Mouse (Mus musculus) forebrain, embryonic 14.5 days (tissue): ENCODE results near the gene Nrxn3. TPM values are rescaled to one million over a fixed set of nuclear protein-coding genes. Genes with fewer than 3 reads are reported as not detected.

ENCODE experiments used
- ATAC-seq: fragments of 200-750 bp; cut with Nextera tagmentation; 2 replicates; pipeline ENCODE4 v1.8.0; 2017; ENCODE audit warnings: mild to moderate bottlenecking, moderate library complexity
- DNase-seq: peaks from one replicate; pipeline ENCODE4 v3.0.0-alpha.2; 2015; ENCODE audit warnings: low spot score
- H3K27ac ChIP-seq: fragments of 300-500 bp; sonication (generic); 2 replicates; pipeline ENCODE4 v1.5.1; 2014; ENCODE audit warnings: low read depth, mild to moderate bottlenecking, control low read depth, low read length, moderate library complexity
- H3K27me3 ChIP-seq: fragments of 300-500 bp; sonication (generic); replicated peaks from 2 replicates; pipeline ENCODE4 v1.6.1; 2014; ENCODE audit warnings: low read length, control low read depth, mixed read lengths; ENCODE audit not compliant: control insufficient read depth, insufficient read depth
- H3K36me3 ChIP-seq: fragments of 300-500 bp; sonication (generic); 2 replicates; pipeline ENCODE4 v1.6.1; 2014; ENCODE audit warnings: low read length, control low read depth; ENCODE audit not compliant: control insufficient read depth, insufficient read depth
- H3K4me1 ChIP-seq: fragments of 300-500 bp; sonication (generic); 2 replicates; pipeline ENCODE4 v1.6.1; 2014; ENCODE audit warnings: antibody characterized with exemption, low read length, control low read depth; ENCODE audit not compliant: control insufficient read depth, insufficient read depth
- H3K4me2 ChIP-seq: fragments of 300-500 bp; sonication (generic); 2 replicates; pipeline ENCODE4 v1.6.1; 2014; ENCODE audit warnings: mild to moderate bottlenecking, control low read depth, low read length
- H3K4me3 ChIP-seq: fragments of 300-500 bp; sonication (generic); 2 replicates; pipeline ENCODE4 v1.5.1; 2014; ENCODE audit warnings: low read depth, low read length, control low read depth
- H3K9ac ChIP-seq: fragments of 300-500 bp; sonication (generic); 2 replicates; pipeline ENCODE4 v1.6.1; 2014; ENCODE audit warnings: mild to moderate bottlenecking, low read length, control low read depth, moderate library complexity
- H3K9me3 ChIP-seq: fragments of 300-500 bp; sonication (generic); replicated peaks from 2 replicates; pipeline ENCODE4 v1.6.1; 2016; ENCODE audit warnings: low read length, control low read depth, mixed read lengths; ENCODE audit not compliant: control insufficient read depth
- WGBS: fragments of 180-500 bp; shearing (Covaris S2); extraction: QIAGEN DNeasy Blood & Tissue Kit; methylation state at CpG from one replicate; pipeline ENCODE4 v1.1.7; 2014; 5-methylcytosine and 5-hydroxymethylcytosine counted together
- polyA plus RNA-seq: library from polyadenylated mRNA; unstranded; fragments of >200 nt; fragmentation: Nextera tagmentation; extraction: Ambion mirVana; gene quantifications from 2 replicates; pipeline ENCODE4 v1.2.1, GENCODE M21; 2014

The Nrxn3 gene
- polyA plus RNA-seq, 1 experiment from 2014 or later, result 39.6 TPM

GRCm38 (mm10) chr12:89810146-89810545 is 1087.5 kb downstream of the Nrxn3 start:
- peaks cover 6% of the 10 kb centered on the region; the same call in 1 of the 2 replicates for H3K4me1 ChIP-seq
- H3K36me3 ChIP-seq, result no peaks in the 10 kb centered on the region
- H3K27ac ChIP-seq, result no peak overlapping the region
- H3K9me3 ChIP-seq, result no peaks in the 10 kb centered on the region
- H3K4me3 ChIP-seq, result no peak overlapping the region
- H3K9ac ChIP-seq, result no peak overlapping the region
- ATAC-seq (no peak), DNase-seq (no peak)
- no peak overlapping the region for H3K4me2 ChIP-seq
- WGBS, result 88% methylated on average over 5 of the region's 5 CpGs
- H3K27me3 ChIP-seq, result peaks cover 9% of the 10 kb centered on the region

- H3K4me1 ChIP-seq, result peaks cover 6% of the 10 kb centered on the region; the same call in 1 of the 2 replicates
- no peak overlapping the region for H3K27ac ChIP-seq
- ATAC-seq, result peak; percentile 95
- peaks cover 9% of the 10 kb centered on the region for H3K27me3 ChIP-seq
- H3K36me3 ChIP-seq, result no peaks in the 10 kb centered on the region
- under 1% methylated on average over 35 of the region's 36 CpGs for WGBS
- H3K4me3 ChIP-seq, result peak overlapping the region; percentile 40
- H3K9ac ChIP-seq, result peak overlapping the region; percentile 64
- peak; percentile 82 for DNase-seq
- H3K4me2 ChIP-seq, result peak overlapping the region; percentile 87
- no peaks in the 10 kb centered on the region for H3K9me3 ChIP-seq
These were observed 1089.3 kb downstream of the Nrxn3 start for GRCm38 (mm10) chr12:89811815-89812549.

GRCm38 (mm10) chr12:89812550-89813207 is 1090.0 kb downstream of the Nrxn3 start:
- peaks cover 9% of the 10 kb centered on the region for H3K27me3 ChIP-seq
- DNase-seq (peak; percentile 43), ATAC-seq (peak; percentile 43)
- under 1% methylated on average over 17 of the region's 17 CpGs for WGBS
- H3K9me3 ChIP-seq, result no peaks in the 10 kb centered on the region
- peak overlapping the region; percentile 40 for H3K4me3 ChIP-seq
- peaks cover 6% of the 10 kb centered on the region for H3K4me1 ChIP-seq
- H3K36me3 ChIP-seq, result no peaks in the 10 kb centered on the region
- H3K9ac ChIP-seq, result peak overlapping the region; percentile 64
- peak overlapping the region; percentile 87 for H3K4me2 ChIP-seq
- no peak overlapping the region for H3K27ac ChIP-seq

GRCm38 (mm10) chr12:89813294-89813693 is 1090.6 kb downstream of the Nrxn3 start:
- Histone ChIP-seq H3K27me3 (peaks cover 9% of the 10 kb centered on the region), H3K9ac (no peak overlapping the region), H3K4me3 (peak overlapping the region; percentile 40), H3K36me3 (no peaks in the 10 kb centered on the region), H3K27ac (no peak overlapping the region), H3K4me2 (peak overlapping the region; percentile 87), H3K9me3 (no peaks in the 10 kb centered on the region), H3K4me1 (peaks cover 6% of the 10 kb centered on the region)
- no peak for ATAC-seq
- WGBS, result 10% methylated on average over 13 of the region's 13 CpGs
- no peak for DNase-seq

- 71% methylated on average over 5 of the region's 5 CpGs for WGBS
- ATAC-seq, result no peak
- Histone ChIP-seq H3K4me3 (peak overlapping the region; percentile 40), H3K9me3 (no peaks in the 10 kb centered on the region), H3K27me3 (peaks cover 9% of the 10 kb centered on the region), H3K4me2 (peak overlapping the region; percentile 87), H3K9ac (no peak overlapping the region), H3K36me3 (no peaks in the 10 kb centered on the region), H3K4me1 (peaks cover 6% of the 10 kb centered on the region), H3K27ac (no peak overlapping the region)
- DNase-seq, result no peak
These were observed 1091.0 kb downstream of the Nrxn3 start for GRCm38 (mm10) chr12:89813718-89814117.

- Histone ChIP-seq H3K4me3 (no peak overlapping the region), H3K4me2 (no peak overlapping the region), H3K27ac (no peak overlapping the region), H3K9ac (no peak overlapping the region), H3K4me1 (peaks cover 6% of the 10 kb centered on the region), H3K9me3 (no peaks in the 10 kb centered on the region), H3K36me3 (no peaks in the 10 kb centered on the region), H3K27me3 (peaks cover 9% of the 10 kb centered on the region)
- peak; percentile 41 for DNase-seq
- ATAC-seq, result no peak
- WGBS, result 29% methylated on average over 4 of the region's 4 CpGs
These were observed 1091.9 kb downstream of the Nrxn3 start for GRCm38 (mm10) chr12:89814536-89814935.

GRCm38 (mm10) chr12:89817072-89817773 is 1094.5 kb downstream of the Nrxn3 start:
- DNase-seq (peak; percentile 54), ATAC-seq (peak; percentile 48; the same call in 1 of the 2 replicates)
- Histone ChIP-seq H3K4me1 (peaks cover 3% of the 10 kb centered on the region; the same call in 1 of the 2 replicates), H3K27me3 (peaks cover 4% of the 10 kb centered on the region; the same call in 1 of the 2 replicates), H3K4me2 (no peak overlapping the region), H3K4me3 (no peak overlapping the region), H3K9me3 (no peaks in the 10 kb centered on the region), H3K27ac (no peak overlapping the region), H3K36me3 (no peaks in the 10 kb centered on the region), H3K9ac (no peak overlapping the region)
- 47% methylated on average over 9 of the region's 9 CpGs for WGBS

GRCm38 (mm10) chr12:89818200-89818599 is 1095.5 kb downstream of the Nrxn3 start:
- Histone ChIP-seq H3K9me3 (no peaks in the 10 kb centered on the region), H3K4me1 (no peaks in the 10 kb centered on the region; the same call in 1 of the 2 replicates), H3K27ac (no peak overlapping the region), H3K4me2 (no peak overlapping the region), H3K36me3 (no peaks in the 10 kb centered on the region), H3K4me3 (no peak overlapping the region), H3K9ac (no peak overlapping the region), H3K27me3 (no peaks in the 10 kb centered on the region)
- 65% methylated on average over 2 of the region's 2 CpGs for WGBS
- peak; percentile 52 for DNase-seq
- no peak for ATAC-seq
